Mouse (Mus musculus): ENCODE data around the gene Shank3.

The Shank3 gene

GRCm38 (mm10) chr15:89498961-89499688, at the start of gene Shank3:
Gene Shank3 (plus strand): TSS chr15:89499623.
- in situ Hi-C loops (cut with MboI, MseI): no loop called here

- in situ Hi-C loops (cut with MboI, MseI): no loop called here
These were observed 46.2 kb upstream of the Shank3 start for GRCm38 (mm10) chr15:89452906-89453864.

- in situ Hi-C loops (cut with MboI, MseI): no loop called here
These were observed 45.5 kb upstream of the Shank3 start, which contains the start of gene Mapk8ip2 for GRCm38 (mm10) chr15:89453865-89454478. Gene Mapk8ip2 (plus strand): TSS chr15:89453913.

GRCm38 (mm10) chr15:89454857-89455256, 44.6 kb upstream of the Shank3 start:
- in situ Hi-C loops (cut with MboI, MseI): no loop called here

- in situ Hi-C loops (cut with MboI, MseI): no loop called here
These were observed 43.8 kb upstream of the Shank3 start for GRCm38 (mm10) chr15:89455642-89456041.

- in situ Hi-C loops (cut with MboI, MseI): no loop called here
These were observed 40.5 kb upstream of the Shank3 start for GRCm38 (mm10) chr15:89458942-89459341.

GRCm38 (mm10) chr15:89459821-89460220, 39.6 kb upstream of the Shank3 start:
- in situ Hi-C loops (cut with MboI, MseI): no loop called here

- in situ Hi-C loops (cut with MboI, MseI): no loop called here
These were observed 39.1 kb upstream of the Shank3 start for GRCm38 (mm10) chr15:89460298-89460697.

GRCm38 (mm10) chr15:89461321-89461720, 38.1 kb upstream of the Shank3 start:
- in situ Hi-C loops (cut with MboI, MseI): no loop called here

- in situ Hi-C loops (cut with MboI, MseI): no loop called here
These were observed 37.2 kb upstream of the Shank3 start for GRCm38 (mm10) chr15:89462176-89462575.

- in situ Hi-C loops (cut with MboI, MseI): no loop called here
These were observed 35.8 kb upstream of the Shank3 start for GRCm38 (mm10) chr15:89463334-89464235.

GRCm38 (mm10) chr15:89465052-89465451, 34.4 kb upstream of the Shank3 start:
- in situ Hi-C loops (cut with MboI, MseI): no loop called here

- in situ Hi-C loops (cut with MboI, MseI): no loop called here
These were observed 30.8 kb upstream of the Shank3 start for GRCm38 (mm10) chr15:89468577-89468976.

- in situ Hi-C loops (cut with MboI, MseI): no loop called here
These were observed 27.9 kb upstream of the Shank3 start for GRCm38 (mm10) chr15:89471476-89471875.

- in situ Hi-C loops (cut with MboI, MseI): no loop called here
These were observed 26.1 kb upstream of the Shank3 start for GRCm38 (mm10) chr15:89473370-89473769.

- in situ Hi-C loops (cut with MboI, MseI): no loop called here
These were observed 25.5 kb upstream of the Shank3 start for GRCm38 (mm10) chr15:89473921-89474320.

GRCm38 (mm10) chr15:89474596-89475292, 24.7 kb upstream of the Shank3 start:
- in situ Hi-C loops (cut with MboI, MseI): no loop called here

- in situ Hi-C loops (cut with MboI, MseI): no loop called here
These were observed 24.2 kb upstream of the Shank3 start for GRCm38 (mm10) chr15:89475293-89475600.

GRCm38 (mm10) chr15:89475611-89476474, 23.6 kb upstream of the Shank3 start:
- in situ Hi-C loops (cut with MboI, MseI): no loop called here

GRCm38 (mm10) chr15:89476475-89476815, 23.0 kb upstream of the Shank3 start:
- in situ Hi-C loops (cut with MboI, MseI): no loop called here

All from T-helper 1 cell (primary cell).